Mouse (Mus musculus) midbrain, embryonic 15.5 days (tissue): ENCODE data around the gene Hspa12b. TPM values are rescaled to one million over a fixed set of nuclear protein-coding genes. Genes with fewer than 3 reads are reported as not detected.

Experiments used
- ATAC-seq: fragments of 200-750 bp; cut with Nextera tagmentation; replicated peaks from 2 replicates; pipeline ENCODE4 v1.8.0; 2017; ENCODE audit warnings: moderate TSS enrichment
- H3K27ac ChIP-seq: fragments of 300-500 bp; sonication (generic); 2 replicates; pipeline ENCODE4 v1.5.1; 2015; ENCODE audit warnings: mild to moderate bottlenecking, inconsistent platforms
- H3K27me3 ChIP-seq: fragments of 300-500 bp; sonication (generic); replicated peaks from 2 replicates; pipeline ENCODE4 v1.6.1; 2015; ENCODE audit warnings: inconsistent platforms
- H3K36me3 ChIP-seq: fragments of 300-500 bp; sonication (generic); replicated peaks from 2 replicates; pipeline ENCODE4 v1.6.1; 2015; ENCODE audit warnings: inconsistent platforms
- H3K4me1 ChIP-seq: fragments of 300-500 bp; sonication (generic); 2 replicates; pipeline ENCODE4 v1.6.1; 2015; ENCODE audit warnings: inconsistent platforms
- H3K4me2 ChIP-seq: fragments of 300-500 bp; sonication (generic); 2 replicates; pipeline ENCODE4 v1.6.1; 2015; ENCODE audit warnings: inconsistent platforms, mild to moderate bottlenecking, moderate library complexity
- H3K4me3 ChIP-seq: fragments of 300-500 bp; sonication (generic); 2 replicates; pipeline ENCODE4 v1.5.1; 2015; ENCODE audit warnings: mild to moderate bottlenecking, inconsistent platforms
- H3K9ac ChIP-seq: fragments of 300-500 bp; sonication (generic); 2 replicates; pipeline ENCODE4 v1.6.1; 2015; ENCODE audit warnings: mild to moderate bottlenecking, inconsistent platforms
- H3K9me3 ChIP-seq: fragments of 300-500 bp; sonication (generic); 2 replicates; pipeline ENCODE4 v1.6.1; 2016; ENCODE audit warnings: inconsistent platforms
- WGBS: fragments of 180-500 bp; shearing (Covaris S2); methylation state at CpG from one replicate; pipeline ENCODE4 v1.1.7; 2015; ENCODE audit warnings: mixed read lengths; 5-methylcytosine and 5-hydroxymethylcytosine counted together
- polyA plus RNA-seq: library from polyadenylated mRNA; unstranded; fragments of >200 nt; fragmentation: Nextera tagmentation; extraction: Ambion mirVana; gene quantifications from 2 replicates; pipeline ENCODE4 v1.2.1, GENCODE M21; 2015

Hspa12b gene
- polyA plus RNA-seq, 1 experiment from 2014 or later = 4.6 TPM

GRCm38 (mm10) chr2:131132111-131132888 lies 5.2 kb downstream of the Hspa12b start:
- H3K27ac ChIP-seq = no peak overlapping the region
- H3K9ac ChIP-seq = no peak overlapping the region
- peaks cover 3% of the 10 kb centered on the region for H3K4me1 ChIP-seq
- no peaks in the 10 kb centered on the region for H3K9me3 ChIP-seq
- H3K27me3 ChIP-seq = no peaks in the 10 kb centered on the region
- no peak overlapping the region for H3K4me3 ChIP-seq
- WGBS = 88% methylated on average over 10 of the region's 10 CpGs
- no peak overlapping the region for H3K4me2 ChIP-seq
- no peak for ATAC-seq
- no peaks in the 10 kb centered on the region for H3K36me3 ChIP-seq

GRCm38 (mm10) chr2:131132930-131133547 lies 6.0 kb downstream of the Hspa12b start, which contains the start of gene Gm11037:
Gene Gm11037 (plus strand): TSS chr2:131133497.
- ATAC-seq = no peak
- H3K4me3 ChIP-seq = no peak within 1 kb of the TSS
- no peaks in the 10 kb centered on the region for H3K9me3 ChIP-seq
- no peaks in the 10 kb centered on the region for H3K36me3 ChIP-seq
- no peak within 1 kb of the TSS for H3K9ac ChIP-seq
- H3K4me2 ChIP-seq = no peak within 1 kb of the TSS
- H3K4me1 ChIP-seq = no peaks in the 10 kb centered on the region
- H3K27ac ChIP-seq = no peak within 1 kb of the TSS
- 83% methylated on average over 9 of the region's 9 CpGs for WGBS
- no peaks in the 10 kb centered on the region for H3K27me3 ChIP-seq

- H3K27me3 ChIP-seq = no peaks in the 10 kb centered on the region
- no peaks in the 10 kb centered on the region for H3K36me3 ChIP-seq
- no peaks in the 10 kb centered on the region for H3K9me3 ChIP-seq
- H3K27ac ChIP-seq = no peak overlapping the region
- no peak overlapping the region for H3K4me2 ChIP-seq
- no peak for ATAC-seq
- 67% methylated on average over 1 of the region's 1 CpGs for WGBS
- no peak overlapping the region for H3K4me3 ChIP-seq
- no peaks in the 10 kb centered on the region for H3K4me1 ChIP-seq
- no peak overlapping the region for H3K9ac ChIP-seq
Observed at GRCm38 (mm10) chr2:131134381-131134780, 7.3 kb downstream of the Hspa12b start.

DNA sequence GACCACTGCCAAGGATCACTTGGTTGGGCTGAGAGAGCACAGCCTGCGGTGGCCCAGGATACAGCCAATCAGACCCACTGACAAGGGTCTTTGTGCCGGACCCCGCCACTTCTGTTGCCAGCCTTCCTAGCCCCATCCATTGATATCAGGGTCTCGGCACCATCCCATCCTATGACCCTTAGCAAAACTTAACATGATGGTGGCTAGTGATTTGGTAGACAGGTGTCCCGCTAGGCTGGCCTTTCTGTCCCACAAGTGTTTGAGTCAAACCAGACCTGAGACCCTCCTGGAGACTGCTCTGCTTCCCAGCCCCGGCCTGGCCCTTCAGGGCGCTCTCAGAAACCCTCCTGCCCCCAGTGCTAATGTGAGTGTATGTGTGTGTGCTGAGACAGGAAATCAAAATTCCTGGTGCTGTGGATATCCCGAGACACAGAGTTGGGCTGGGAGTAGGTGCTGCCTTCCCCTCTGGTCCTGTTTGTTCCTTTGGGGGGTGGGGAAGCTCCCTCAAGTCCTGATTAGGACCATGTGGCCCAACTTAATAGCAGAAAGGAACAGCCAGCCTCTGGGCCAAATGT lies 7.8 kb downstream of the Hspa12b start:
- Histone ChIP-seq H3K9me3 (no peaks in the 10 kb centered on the region), H3K27ac (no peak overlapping the region), H3K36me3 (no peaks in the 10 kb centered on the region), H3K9ac (no peak overlapping the region), H3K4me2 (no peak overlapping the region), H3K4me3 (no peak overlapping the region), H3K4me1 (no peaks in the 10 kb centered on the region), H3K27me3 (no peaks in the 10 kb centered on the region)
- WGBS = 84% methylated on average over 8 of the region's 8 CpGs
- no peak for ATAC-seq

DNA sequence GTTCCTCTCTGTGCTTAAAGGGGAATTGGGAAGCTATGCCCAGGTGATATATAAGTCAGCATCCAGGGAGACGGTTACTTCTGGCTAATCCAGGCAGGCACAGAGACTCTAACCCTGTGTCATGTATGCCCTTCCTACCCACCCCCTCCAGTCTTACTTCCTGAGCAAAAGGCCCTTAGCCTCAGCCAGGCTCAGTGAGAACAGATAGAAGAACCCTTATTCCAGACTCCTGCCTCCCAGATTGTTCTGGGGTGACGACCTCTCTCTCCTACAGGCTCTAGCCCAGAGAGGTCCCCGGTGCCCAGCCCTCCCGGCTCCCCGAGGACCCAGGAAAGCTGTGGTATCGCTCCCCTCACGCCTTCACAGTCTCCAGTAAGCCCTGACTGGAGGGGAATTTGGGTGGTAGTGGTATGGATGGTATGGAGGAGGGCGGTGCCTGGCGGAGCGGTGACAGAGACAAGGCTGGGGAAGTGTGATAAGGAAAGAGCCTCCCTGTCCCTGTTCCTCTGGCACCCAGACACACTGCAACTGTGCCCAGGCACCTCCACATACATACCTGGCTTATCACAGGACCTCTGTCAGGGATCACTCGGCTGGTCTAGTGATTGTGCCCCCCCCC lies 8.6 kb downstream of the Hspa12b start:
- Histone ChIP-seq H3K27ac (no peak overlapping the region), H3K4me2 (no peak overlapping the region), H3K4me1 (no peaks in the 10 kb centered on the region), H3K36me3 (no peaks in the 10 kb centered on the region), H3K9me3 (no peaks in the 10 kb centered on the region), H3K9ac (no peak overlapping the region), H3K27me3 (no peaks in the 10 kb centered on the region), H3K4me3 (no peak overlapping the region)
- 82% methylated on average over 11 of the region's 11 CpGs for whole genome bisulfite sequencing
- no peak for ATAC-seq

GRCm38 (mm10) chr2:131138296-131138695 lies 11.2 kb downstream of the Hspa12b start:
- ATAC-seq = no peak
- 84% methylated on average over 4 of the region's 4 CpGs for WGBS
- no peak overlapping the region for H3K4me3 ChIP-seq

DNA sequence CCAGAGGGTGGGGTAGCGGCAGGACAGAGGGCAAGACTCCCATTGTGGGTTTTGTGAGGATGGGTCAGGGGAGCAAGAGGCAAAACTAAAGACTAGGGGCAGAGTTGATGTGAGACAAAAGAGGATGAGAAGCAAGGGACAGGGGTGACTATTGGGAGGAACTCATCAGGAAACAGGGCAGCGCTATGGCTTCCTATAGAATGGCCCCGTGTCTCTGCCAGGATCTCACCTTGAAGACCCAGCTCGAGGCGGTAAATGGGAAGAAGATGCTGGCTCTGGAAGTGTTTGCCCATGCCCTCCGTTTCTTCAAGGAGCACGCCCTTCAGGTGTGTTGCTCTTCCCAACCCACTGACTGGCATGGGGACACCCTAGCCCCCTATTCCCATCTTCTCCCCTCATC lies 11.7 kb downstream of the Hspa12b start:
- H3K9me3 ChIP-seq = no peaks in the 10 kb centered on the region
- no peaks in the 10 kb centered on the region for H3K36me3 ChIP-seq
- H3K4me1 ChIP-seq = no peaks in the 10 kb centered on the region
- WGBS = 86% methylated on average over 7 of the region's 7 CpGs
- ATAC-seq = no peak
- no peak overlapping the region for H3K4me2 ChIP-seq
- no peak overlapping the region for H3K4me3 ChIP-seq
- H3K9ac ChIP-seq = no peak overlapping the region
- no peaks in the 10 kb centered on the region for H3K27me3 ChIP-seq
- H3K27ac ChIP-seq = no peak overlapping the region

More at GRCm38 (mm10) chr2:131138296-131138695, 11.2 kb downstream of the Hspa12b start:
- H3K9me3 ChIP-seq = no peaks in the 10 kb centered on the region
- H3K4me1 ChIP-seq = no peaks in the 10 kb centered on the region
- H3K27me3 ChIP-seq = no peaks in the 10 kb centered on the region
- H3K4me2 ChIP-seq = no peak overlapping the region
- H3K36me3 ChIP-seq = no peaks in the 10 kb centered on the region
- H3K9ac ChIP-seq = no peak overlapping the region
- no peak overlapping the region for H3K27ac ChIP-seq

GRCm38 (mm10) chr2:131139287-131139686 lies 12.2 kb downstream of the Hspa12b start:
- H3K4me3 ChIP-seq = no peak overlapping the region
- H3K27me3 ChIP-seq = no peaks in the 10 kb centered on the region
- WGBS = 94% methylated on average over 5 of the region's 5 CpGs
- no peak for ATAC-seq
- H3K27ac ChIP-seq = no peak overlapping the region
- H3K4me2 ChIP-seq = no peak overlapping the region
- H3K36me3 ChIP-seq = no peaks in the 10 kb centered on the region
- no peaks in the 10 kb centered on the region for H3K9me3 ChIP-seq
- H3K4me1 ChIP-seq = no peaks in the 10 kb centered on the region
- H3K9ac ChIP-seq = no peak overlapping the region

DNA sequence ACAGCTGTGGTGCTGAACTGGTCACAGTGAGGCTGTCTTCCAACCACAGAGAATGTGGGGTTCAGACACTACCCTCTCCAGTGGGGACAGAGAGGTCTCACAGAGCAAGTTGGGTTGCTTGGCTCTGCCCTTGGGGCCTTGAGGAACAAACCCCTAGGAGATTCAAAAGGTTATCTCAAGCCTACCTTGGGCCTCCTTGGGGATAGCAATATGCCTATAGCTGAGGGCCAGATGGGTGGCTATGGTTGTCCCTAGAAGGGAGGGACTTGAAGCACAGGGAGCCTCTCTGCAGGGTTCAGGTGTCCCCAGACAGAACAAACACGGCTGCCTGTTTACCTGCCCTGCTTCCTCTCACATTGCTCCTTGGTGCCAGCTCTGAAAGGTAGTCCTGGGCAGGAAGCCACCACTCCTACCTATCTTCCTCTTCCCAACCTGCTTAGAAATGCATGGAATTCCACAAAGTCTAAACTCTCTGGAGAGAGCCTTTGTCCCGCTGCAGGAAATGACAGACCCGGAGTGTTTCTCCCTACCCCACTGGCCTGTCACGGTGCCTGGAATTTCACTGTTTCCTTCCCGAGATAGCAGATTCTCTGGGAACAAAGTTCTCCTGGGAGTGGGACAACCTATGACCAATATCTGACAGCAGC lies 12.9 kb downstream of the Hspa12b start:
- Histone ChIP-seq H3K4me2 (no peak overlapping the region), H3K4me1 (no peaks in the 10 kb centered on the region), H3K36me3 (0 out of 2 replicates have a peak, but pooled peaks cover 7% of the 10 kb centered on the region), H3K27me3 (no peaks in the 10 kb centered on the region), H3K9ac (no peak overlapping the region), H3K4me3 (no peak overlapping the region), H3K27ac (no peak overlapping the region), H3K9me3 (no peaks in the 10 kb centered on the region)
- WGBS = 64% methylated on average over 5 of the region's 5 CpGs
- ATAC-seq = no peak

DNA sequence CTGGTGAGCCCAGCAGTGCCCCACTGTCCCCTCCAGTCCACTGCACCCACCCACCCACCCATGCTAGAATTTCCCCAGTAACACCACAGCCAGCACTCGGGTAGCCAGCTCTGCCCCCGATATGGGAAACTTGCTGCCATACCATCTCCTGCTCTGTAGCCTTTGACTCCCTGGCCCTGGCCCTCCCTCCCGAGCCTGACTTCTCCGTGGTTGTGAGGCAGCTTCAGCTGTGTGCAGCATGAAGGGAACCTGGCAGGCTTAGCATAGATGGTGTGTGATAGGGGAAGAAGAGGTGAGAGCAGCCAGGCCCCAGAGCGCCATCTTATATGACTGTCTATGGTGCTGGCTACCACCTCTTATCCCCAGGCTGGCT lies 13.4 kb downstream of the Hspa12b start:
- Histone ChIP-seq H3K4me1 (no peaks in the 10 kb centered on the region), H3K4me2 (no peak overlapping the region), H3K27ac (no peak overlapping the region), H3K9ac (no peak overlapping the region), H3K9me3 (no peaks in the 10 kb centered on the region), H3K27me3 (no peaks in the 10 kb centered on the region), H3K4me3 (no peak overlapping the region), H3K36me3 (0 out of 2 replicates have a peak, but pooled peaks cover 9% of the 10 kb centered on the region)
- no peak for ATAC-seq
- 78% methylated on average over 5 of the region's 5 CpGs for WGBS

DNA sequence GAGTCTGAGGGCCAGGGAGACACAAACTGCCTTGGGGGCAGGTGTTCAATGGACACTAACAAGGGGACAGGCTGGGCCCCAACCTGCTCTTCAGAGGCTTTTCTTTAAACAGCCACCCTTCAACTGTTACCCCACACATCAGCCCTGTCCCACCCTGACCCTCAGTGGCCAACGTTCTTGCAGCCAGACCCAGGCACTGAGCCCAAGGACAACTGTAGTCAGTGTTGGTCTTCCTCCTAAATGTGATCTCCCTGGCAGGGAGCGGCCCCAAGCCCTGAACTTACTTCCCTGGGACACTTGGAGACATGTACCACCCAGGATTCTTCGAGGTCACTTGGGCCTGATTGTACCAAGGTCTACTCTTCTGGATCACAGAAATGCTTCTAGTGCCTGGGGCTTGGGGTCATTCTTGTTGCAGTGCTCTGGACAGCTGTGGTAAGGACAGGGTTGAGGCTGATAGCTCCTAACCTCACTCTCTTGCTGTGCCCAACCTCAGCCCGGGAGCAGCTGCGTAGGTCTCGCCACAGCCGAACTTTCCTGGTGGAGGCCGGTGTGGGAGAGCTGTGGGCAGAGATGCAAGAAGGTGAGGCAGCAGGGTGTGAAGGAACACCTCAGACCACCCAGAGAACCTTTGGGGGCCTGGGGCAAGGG lies 14.4 kb downstream of the Hspa12b start:
- no peak overlapping the region for H3K4me2 ChIP-seq
- no peak overlapping the region for H3K4me3 ChIP-seq
- H3K27ac ChIP-seq = no peak overlapping the region
- no peak for ATAC-seq
- H3K27me3 ChIP-seq = no peaks in the 10 kb centered on the region
- no peaks in the 10 kb centered on the region for H3K4me1 ChIP-seq
- 90% methylated on average over 8 of the region's 8 CpGs for WGBS
- no peaks in the 10 kb centered on the region for H3K9me3 ChIP-seq
- peaks cover 15% of the 10 kb centered on the region; the same call in 1 of the 2 replicates for H3K36me3 ChIP-seq
- no peak overlapping the region for H3K9ac ChIP-seq
